ENCODE assay signal across 23 mouse cellular contexts in genomic region chr5:78393373-78393772, GRCm38 (mm10).
"Had no signal": no experiment of that assay in that cellular context is flagged by ENCODE, and none has a peak within 500 bp of the region (broad histone marks: within the 10 kb centered on the region; RNA-seq: fewer than 3 reads in every experiment).

No protein-coding gene starts in this region.

- H3K4me1 ChIP-seq: lung, embryonic 15.5 days; midbrain, embryonic 10.5 days; midbrain, embryonic 12.5 days; neural tube, embryonic 13.5 days; neural tube, embryonic 15.5 days; stomach, embryonic 15.5 days had no signal

- H3K27ac ChIP-seq: lung, embryonic 15.5 days; midbrain, embryonic 10.5 days; midbrain, embryonic 12.5 days; neural tube, embryonic 13.5 days; neural tube, embryonic 15.5 days; stomach, embryonic 15.5 days; stomach, postnatal 0 days had no signal

- DNase-seq: liver, postnatal 0 days; lung, adult 2 months; lung, postnatal 14 days; lung, postnatal 4 days; midbrain, embryonic 14.5 days; retina, postnatal 1 day; right cerebral cortex, adult 18-20 months; right cerebral cortex, postnatal 25 days; right cerebral cortex, postnatal 4 days; spleen, adult 18-20 months; thymus, adult 2 months; thymus, postnatal 25 days; thymus, postnatal 4 days had no signal

- H3K4me2 ChIP-seq: lung, embryonic 15.5 days; midbrain, embryonic 12.5 days; neural tube, embryonic 13.5 days; neural tube, embryonic 15.5 days; stomach, embryonic 15.5 days had no signal

- H3K9me3 ChIP-seq: lung, embryonic 15.5 days; midbrain, embryonic 10.5 days; midbrain, embryonic 12.5 days; neural tube, embryonic 13.5 days; neural tube, embryonic 15.5 days; stomach, embryonic 15.5 days had no signal

- ATAC-seq: liver, postnatal 0 days; lung, postnatal 0 days; midbrain, embryonic 16.5 days had no signal

- H3K9ac ChIP-seq: liver, postnatal 0 days; lung, embryonic 15.5 days; midbrain, embryonic 12.5 days; neural tube, embryonic 13.5 days; neural tube, embryonic 15.5 days; stomach, embryonic 15.5 days had no signal

- H3K27me3 ChIP-seq: lung, embryonic 15.5 days; midbrain, embryonic 12.5 days; neural tube, embryonic 13.5 days; neural tube, embryonic 15.5 days; stomach, embryonic 15.5 days had no signal

- H3K4me3 ChIP-seq: lung, embryonic 15.5 days; midbrain, embryonic 10.5 days; midbrain, embryonic 12.5 days; myocyte; neural tube, embryonic 13.5 days; neural tube, embryonic 15.5 days; stomach, embryonic 15.5 days had no signal

- H3K36me3 ChIP-seq: lung, embryonic 15.5 days; midbrain, embryonic 10.5 days; midbrain, embryonic 12.5 days; neural tube, embryonic 13.5 days; neural tube, embryonic 15.5 days; stomach, embryonic 15.5 days had no signal
